Mouse (Mus musculus) A20 (cell line): ENCODE measurements at regions not wholly inside any gene's neighbourhood (a gene's known extent, or its start where the extent isn't known, plus 50 kb on each side); places are given as distances from the start of the nearest gene placed in this dataset.

Source experiments
- DNase-seq: peaks from one replicate; pipeline ENCODE4 v3.0.0-alpha.2; 2011; ENCODE audit warnings: low read depth, low spot score

DNA sequence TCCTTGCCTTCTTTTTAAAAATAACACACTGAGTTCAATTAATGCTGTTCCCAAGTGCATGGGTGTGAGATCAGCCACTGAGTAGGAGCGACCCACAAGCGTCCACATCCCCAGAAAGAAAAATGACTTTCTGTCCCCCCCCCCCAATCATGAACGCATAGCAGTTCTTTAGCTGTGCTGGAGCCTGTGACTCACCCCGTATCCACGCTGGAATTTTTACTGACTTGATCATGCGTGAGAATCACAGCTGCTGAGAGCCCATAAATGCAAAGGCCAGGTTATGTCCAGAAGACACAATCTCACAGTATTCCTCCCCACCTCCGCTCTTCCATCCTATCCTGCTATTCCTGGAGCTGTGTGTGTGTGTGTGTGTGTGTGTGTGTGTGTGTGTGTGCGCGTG, 53.3 kb downstream of the Fos start:
- no peak for DNase-seq

DNA sequence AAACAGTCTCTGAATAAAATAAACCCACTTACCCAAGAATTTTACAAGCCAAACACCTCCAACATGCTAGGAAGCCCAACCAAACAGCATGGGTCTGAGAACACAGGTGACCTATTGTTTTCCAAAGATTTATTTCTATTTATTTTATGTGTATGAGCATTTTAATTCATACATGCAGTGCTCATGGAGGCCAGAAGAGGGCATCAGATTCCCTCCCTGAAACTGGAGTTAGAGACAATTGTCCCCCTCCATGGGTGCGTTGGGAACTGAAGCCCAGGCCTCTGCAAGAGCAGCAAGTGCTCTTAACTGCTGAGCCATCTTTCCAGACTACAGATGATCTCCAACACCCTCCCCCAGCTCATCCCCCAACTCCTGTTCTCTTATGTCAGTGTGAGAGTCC, 57.9 kb downstream of the Fos start:
- DNase-seq: peak; percentile 48

DNA sequence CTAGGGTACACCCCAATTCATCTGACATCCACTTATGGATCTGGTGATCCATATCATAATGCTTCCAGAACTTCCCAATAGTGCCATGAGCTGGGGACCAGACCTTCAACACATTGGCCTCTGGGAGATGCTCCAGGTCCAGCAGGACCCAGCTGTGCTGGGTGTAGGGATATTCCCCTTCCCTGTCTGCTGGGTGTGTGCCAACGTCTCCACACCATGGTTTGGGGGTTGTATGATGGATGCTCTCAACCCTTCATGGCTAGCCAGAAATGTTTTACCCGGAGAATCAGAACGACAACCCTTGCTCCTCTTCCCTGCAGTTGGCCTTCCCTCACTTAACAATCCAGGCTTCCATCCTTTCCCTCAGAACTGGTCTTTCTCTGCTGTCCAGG, 58.5 kb downstream of the Fos start:
- DNase-seq: no peak

DNA sequence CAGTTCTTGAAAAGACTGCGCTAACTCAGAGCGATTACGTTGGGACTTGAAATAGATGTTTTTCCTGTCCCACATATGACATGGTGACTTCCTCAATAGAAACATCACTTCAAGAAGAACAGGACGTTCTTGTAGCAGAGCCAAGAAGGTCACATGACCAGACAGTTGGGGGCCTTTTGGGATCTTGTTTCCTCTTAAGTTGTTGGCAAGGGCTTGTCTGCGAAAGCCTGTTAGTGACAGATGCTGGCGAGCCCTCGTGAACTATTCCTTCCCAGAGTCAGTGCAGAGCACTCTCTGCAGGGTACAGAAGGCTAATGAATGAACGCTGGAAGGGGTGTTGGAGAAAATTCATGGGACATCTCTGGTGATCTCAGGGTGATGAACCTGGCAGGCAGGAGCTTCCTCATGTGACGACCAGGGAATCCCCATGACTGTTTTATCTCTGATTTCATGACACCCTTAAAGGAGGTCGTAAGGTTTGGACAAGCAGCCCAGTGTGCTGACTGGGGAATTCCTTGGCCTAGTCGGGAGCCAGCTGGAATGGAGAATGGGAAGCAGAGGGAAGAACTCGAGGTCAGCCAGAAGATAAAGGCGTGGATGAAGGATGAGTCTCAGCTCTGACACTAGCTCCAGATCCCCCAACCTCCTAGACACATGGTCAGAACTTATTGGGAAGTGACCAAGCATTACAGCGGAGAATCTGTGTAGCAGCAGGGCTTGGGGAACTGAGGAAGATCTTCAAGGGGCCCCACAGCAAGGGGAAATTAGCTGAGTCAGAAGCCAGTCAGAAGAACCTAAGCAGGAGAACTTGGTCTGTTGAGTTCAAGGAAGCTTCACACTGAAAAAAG, 59.1 kb downstream of the Fos start:
- DNase-seq: peak; percentile 43

DNA sequence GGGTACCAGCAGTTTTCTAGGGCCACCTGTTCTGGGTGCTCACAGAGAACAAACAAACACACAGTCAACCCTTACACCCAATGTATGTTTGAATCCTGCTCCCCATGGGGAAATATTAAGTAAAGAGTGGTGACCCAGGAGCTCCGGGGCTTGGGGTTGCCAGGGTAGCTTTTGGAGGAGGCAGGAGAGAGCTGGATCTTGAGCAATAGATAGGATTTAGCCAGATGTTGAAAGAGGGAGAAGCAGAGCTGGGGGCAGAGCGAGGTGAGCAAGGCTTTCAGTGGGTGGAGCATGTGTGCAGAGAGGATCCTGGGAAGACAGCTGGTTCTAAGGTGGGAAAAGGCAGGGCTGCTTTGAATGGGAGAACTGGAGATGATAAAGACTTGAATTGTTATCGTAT, 59.9 kb downstream of the Fos start:
- no peak for DNase-seq

DNA sequence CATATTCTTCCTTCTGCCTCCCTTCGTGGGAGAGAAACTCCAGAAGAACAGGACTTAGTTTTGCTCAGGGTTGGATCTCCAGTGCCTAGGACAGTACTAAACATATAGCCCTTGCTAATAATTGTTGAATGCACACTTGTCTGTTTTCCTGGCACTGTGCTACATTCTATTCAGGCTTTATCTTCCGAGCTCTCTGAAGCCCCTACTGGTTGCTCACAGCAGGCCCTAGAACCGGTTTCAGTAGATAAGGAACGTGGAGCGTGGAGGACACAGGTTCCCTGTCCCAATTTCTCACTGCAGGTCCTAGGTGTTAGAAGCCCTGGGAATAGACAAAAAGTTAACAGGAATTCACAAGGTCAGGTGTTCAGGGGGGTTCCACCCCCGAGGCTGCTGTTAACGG, 59.4 kb upstream of the Jdp2 start:
- DNase-seq: no peak

DNA sequence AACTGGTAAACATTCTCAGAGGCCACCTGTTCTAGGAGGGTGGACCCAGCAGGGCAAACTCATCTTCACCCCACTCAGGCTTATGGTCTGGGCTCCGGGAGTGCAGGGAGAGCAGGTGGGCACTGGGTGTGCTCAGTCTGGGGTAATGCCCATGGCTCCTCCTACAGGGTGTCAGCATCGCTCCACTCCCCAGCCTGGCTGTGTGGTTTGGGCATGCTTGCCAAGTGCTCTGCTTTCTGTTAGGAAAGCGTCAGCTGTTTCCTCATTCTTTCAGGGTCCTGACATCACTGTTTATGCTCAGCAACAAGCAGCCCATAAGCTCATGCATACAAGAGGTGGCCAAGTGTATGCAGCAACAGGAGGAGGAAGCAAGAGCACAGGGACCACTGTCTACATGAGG, 57.7 kb upstream of the Jdp2 start:
- DNase-seq: no peak

DNA sequence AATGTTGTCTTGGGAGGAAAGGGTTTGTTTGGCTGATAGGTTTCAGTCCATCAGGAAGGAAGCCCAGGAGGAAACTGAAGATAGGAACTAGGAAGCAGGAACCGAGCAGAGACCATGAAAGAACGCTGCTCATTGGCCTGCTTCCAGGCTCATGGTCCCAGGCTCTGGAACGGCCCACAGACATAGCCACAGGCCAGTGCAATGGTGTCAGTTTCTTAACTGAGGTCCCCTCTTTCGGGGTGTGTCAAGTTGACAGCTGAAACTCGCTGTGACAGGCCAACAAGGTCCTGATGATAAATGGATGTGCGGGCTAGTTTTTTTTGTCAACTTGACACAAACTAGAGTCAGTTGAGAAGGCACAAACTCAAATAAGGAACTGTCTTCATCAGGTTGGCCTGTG, 55.9 kb upstream of the Jdp2 start:
- DNase-seq: no peak

DNA sequence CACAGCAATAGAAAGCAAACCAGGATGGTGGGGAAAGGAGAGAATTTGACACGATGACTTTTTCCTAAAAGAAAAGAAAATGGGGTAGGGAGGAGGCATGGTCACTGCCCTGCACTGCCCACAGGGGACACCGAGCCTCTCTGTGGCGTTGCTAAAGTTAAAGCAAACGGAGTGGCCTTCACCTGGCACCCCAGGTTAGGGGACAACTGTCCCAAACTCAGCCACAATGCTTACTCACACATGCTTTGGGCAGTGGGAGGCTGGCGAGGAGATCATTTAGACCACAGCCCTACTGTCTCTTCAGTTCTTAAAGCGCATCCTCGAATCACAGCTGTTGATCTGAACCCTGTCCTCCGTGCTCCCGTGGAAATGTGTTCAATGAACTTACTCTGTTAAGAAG, 55.3 kb upstream of the Jdp2 start:
- DNase-seq: no peak

DNA sequence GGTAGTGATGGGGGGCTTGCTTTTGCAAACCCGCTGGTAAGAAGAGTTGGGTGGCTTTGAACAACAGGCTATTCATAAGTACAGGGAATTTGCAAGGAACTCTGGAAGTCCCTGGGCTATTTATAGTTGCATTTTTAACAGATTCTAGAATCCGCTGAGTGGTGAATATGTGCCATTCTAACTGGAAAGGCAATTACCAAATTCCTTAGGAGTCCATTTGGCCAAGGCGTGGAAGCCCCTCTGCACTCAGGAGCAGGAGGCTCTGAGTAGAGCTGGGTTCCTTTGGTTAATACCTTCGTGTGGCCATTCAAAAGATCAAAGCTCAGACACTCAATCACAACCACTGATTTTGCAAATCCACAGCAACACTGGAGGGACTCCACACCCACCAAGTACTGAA, 54.0 kb upstream of the Jdp2 start:
- DNase-seq: no peak

DNA sequence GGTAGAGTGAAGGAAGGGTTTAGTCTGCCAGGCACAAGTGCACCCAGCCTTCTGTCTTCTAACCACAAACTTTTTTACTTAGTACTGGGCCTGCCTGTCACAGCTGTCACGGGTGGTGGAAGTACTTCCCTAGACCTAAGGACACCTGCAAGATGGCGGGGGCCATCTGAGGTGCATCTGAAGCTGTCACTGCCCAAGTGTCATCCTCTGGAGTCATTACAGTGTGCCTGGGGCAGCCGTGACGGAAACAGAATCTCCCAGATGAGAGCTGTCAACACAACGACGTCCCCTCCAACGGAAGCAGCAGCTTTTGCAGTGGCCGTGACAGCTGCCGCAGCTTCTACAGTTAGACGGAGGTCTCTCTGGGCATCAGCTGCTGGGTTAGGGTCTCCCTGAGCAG, 53.1 kb upstream of the Jdp2 start:
- peak; percentile 54 for DNase-seq

DNA sequence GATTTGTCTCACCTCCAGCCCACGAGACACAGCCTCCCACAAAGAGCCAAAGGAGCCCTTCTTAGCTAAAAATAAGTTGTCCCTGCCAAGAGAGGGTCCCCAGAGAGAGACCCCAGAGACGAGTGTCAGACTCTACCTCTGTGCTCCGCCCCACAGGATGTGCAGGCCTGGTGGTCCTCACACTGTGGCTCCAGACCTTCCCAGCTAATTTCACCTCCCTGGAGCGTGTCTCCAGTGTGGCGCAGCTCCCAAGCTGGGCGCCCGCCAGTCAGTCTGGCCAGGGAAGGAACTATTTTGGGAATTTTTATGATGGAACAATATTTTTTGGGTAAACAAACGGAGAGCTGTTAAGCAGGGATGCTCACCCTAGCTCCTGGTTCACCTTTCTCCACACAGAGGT, 50.8 kb upstream of the Jdp2 start:
- DNase-seq: no peak
